In the genomic region with DNA sequence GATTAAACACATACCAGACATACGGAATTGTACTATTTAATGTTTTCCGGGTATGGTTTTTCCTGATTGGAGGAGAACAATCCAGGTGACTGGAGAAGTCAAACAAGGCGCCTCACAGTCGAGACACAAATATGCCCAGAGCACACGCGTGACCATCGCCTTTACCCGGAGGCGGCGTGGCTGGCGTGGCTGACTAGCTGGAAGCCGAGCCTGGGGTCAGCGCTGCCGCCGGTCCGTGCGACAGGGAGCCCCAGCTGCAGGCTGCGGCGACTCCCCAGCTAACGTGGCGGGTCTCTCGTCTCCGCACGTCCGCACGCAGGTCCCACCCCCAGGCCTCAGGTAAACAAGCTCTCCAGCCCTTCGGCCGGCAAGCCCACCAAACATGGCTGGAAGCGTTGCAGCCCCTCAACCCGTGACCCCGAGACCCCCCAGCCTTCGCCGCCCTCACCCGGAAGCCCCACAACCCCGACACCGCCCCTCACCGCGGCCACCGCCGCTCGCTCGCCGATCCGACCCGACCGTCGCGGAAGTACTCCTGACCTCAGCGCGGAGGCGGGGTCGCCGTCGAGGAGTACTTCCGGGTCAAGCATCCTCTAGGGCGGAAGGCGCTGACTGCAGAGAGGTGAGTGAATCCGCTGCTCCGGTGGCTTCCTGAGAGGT, we compare ENCODE assay signal across 8 mouse cellular contexts. TPM values are rescaled to one million over a fixed set of nuclear protein-coding genes. Genes with fewer than 3 reads are reported as not detected.
A peak's percentile ranks its signal among the peaks of the same experiment; 100 is the strongest.
DNase-seq lines count a peak whose midpoint lies in the region; ATAC-seq lines count a peak whose summit lies in the region.

TSS of gene Fam114a2 (minus strand) at position 527 of the 660 bp plus-strand sequence.
TSS of gene Mfap3 (plus strand) at position 574 of the 660 bp plus-strand sequence.

- no peaks in the 10 kb centered on the region; the same call in none of the 2 replicates for H3K36me3 ChIP-seq in hindbrain, embryonic 16.5 days (ENCODE audit: control insufficient read depth, insufficient read depth, low read length)
- 0 out of 2 replicates have a peak, but pooled peaks cover 4% of the 10 kb centered on the region for H3K36me3 ChIP-seq in macrophage (ENCODE audit: inconsistent target)

- peak within 1 kb of the TSS; percentile 87 for H3K27ac ChIP-seq in hindbrain, embryonic 16.5 days (ENCODE audit: low read depth, low read length)
- peak within 1 kb of the TSS; percentile 88 for H3K27ac ChIP-seq in macrophage

- H3K4me3 ChIP-seq in hindbrain, embryonic 16.5 days (ENCODE audit: low read length): peak within 1 kb of the TSS; percentile 95
- peak within 1 kb of the TSS; percentile 95 for H3K4me3 ChIP-seq in macrophage (ENCODE audit: inconsistent target)

- under 1% methylated on average over 48 of the region's 59 CpGs for WGBS in hindbrain, embryonic 16.5 days
- under 1% methylated on average over 59 of the region's 59 CpGs for WGBS in macrophage (ENCODE audit: missing documents)

- peak; percentile 93 for DNase-seq in T-cell, adult 2 months (ENCODE audit: low spot score)
- DNase-seq in cerebellum, postnatal 36 days: peak; percentile 93 to 94
- peak; percentile 94 for DNase-seq in gastrocnemius, adult 18-20 months (ENCODE audit: low spot score)
- peak; percentile 90 to 91 for DNase-seq in left cerebral cortex, adult 18-20 months (ENCODE audit: low spot score in 2 of 2)
- DNase-seq in right cerebral cortex, adult 18-20 months: peak; percentile 91
- peak; percentile 73 for DNase-seq in urinary bladder, postnatal 10 days (ENCODE audit: low spot score)

- peak; percentile 96 for ATAC-seq in hindbrain, embryonic 16.5 days

- H3K27me3 ChIP-seq in hindbrain, embryonic 16.5 days (replicated peaks; ENCODE audit: control insufficient read depth, insufficient read depth, low read length): no peaks in the 10 kb centered on the region

- no peaks in the 10 kb centered on the region for H3K9me3 ChIP-seq in hindbrain, embryonic 16.5 days (ENCODE audit: control insufficient read depth, low read length)

- H3K9ac ChIP-seq in hindbrain, embryonic 16.5 days (ENCODE audit: low read depth, low read length): peak within 1 kb of the TSS; percentile 92

- peak within 1 kb of the TSS; percentile 73 for H3K4me2 ChIP-seq in hindbrain, embryonic 16.5 days (ENCODE audit: low read length)

- peaks cover 11% of the 10 kb centered on the region for H3K4me1 ChIP-seq in hindbrain, embryonic 16.5 days (ENCODE audit: control insufficient read depth, insufficient read depth, low read depth, low read length)

- H3K79me2 ChIP-seq in macrophage (ENCODE audit: inconsistent target): peaks cover 89% of the 10 kb centered on the region

RNA-seq across cellular contexts. Expression of gene Fam114a2, which starts in this region (rescaled TPM):
- 10 to 100 TPM; 47.5 to 50.2 TPM for total RNA-seq in gastrocnemius, adult 18-20 months (2021)
- 76.3 and 77.0 TPM in 2 replicates for polyA plus RNA-seq in hindbrain, embryonic 16.5 days (2015; fragmentation: Nextera tagmentation; extraction: Ambion mirVana)
- 10 to 100 TPM; 31.8 to 33.1 TPM for total RNA-seq in left cerebral cortex, adult 18-20 months (2021)
- 100 to 1,000 TPM in 5 of 26 experiments, 10 to 100 TPM in 21; 42.2 to 128 (median 70.3) TPM for total RNA-seq in macrophage (2018; cell fraction: chromatin; rRNA removed)
- total RNA-seq in macrophage (2018; cell fraction: cytosol; rRNA removed): 10 to 100 TPM; 21.7 to 41.0 (median 26.3) TPM
- 10 to 100 TPM; 23.7 to 66.4 (median 41.4) TPM for total RNA-seq in macrophage (2018; cell fraction: nucleus; rRNA removed)
- polyA plus RNA-seq in macrophage (2018): 29.1 to 40.8 TPM (median 31.5 TPM) in 3 replicates

RNA-seq across cellular contexts. Expression of gene Mfap3, which starts in this region (rescaled TPM):
- total RNA-seq in gastrocnemius, adult 18-20 months (2021): 1 to 10 TPM; 7.0 to 8.3 TPM
- polyA plus RNA-seq in hindbrain, embryonic 16.5 days (2015; fragmentation: Nextera tagmentation; extraction: Ambion mirVana): 55.8 and 61.4 TPM in 2 replicates
- 10 to 100 TPM; 24.6 to 29.3 TPM for total RNA-seq in left cerebral cortex, adult 18-20 months (2021)
- total RNA-seq in macrophage (2018; cell fraction: chromatin; rRNA removed): 10 to 100 TPM in 23 of 26 experiments, 1 to 10 TPM in 3; 6.9 to 79.5 (median 32.0) TPM
- 10 to 100 TPM; 20.4 to 45.9 (median 33.3) TPM for total RNA-seq in macrophage (2018; cell fraction: cytosol; rRNA removed)
- 10 to 100 TPM; 25.6 to 96.6 (median 51.5) TPM for total RNA-seq in macrophage (2018; cell fraction: nucleus; rRNA removed)
- polyA plus RNA-seq in macrophage (2018): 29.1 to 35.4 TPM (median 29.8 TPM) in 3 replicates

Comparison
In these comparisons a context has a peak if more than half of its experiments do, and no peak if none do; other contexts are left out.
1. Peak in every context shown above with its lines: DNase-seq, ATAC-seq, H3K4me3 ChIP-seq and H3K27ac ChIP-seq.